In the genomic region with DNA sequence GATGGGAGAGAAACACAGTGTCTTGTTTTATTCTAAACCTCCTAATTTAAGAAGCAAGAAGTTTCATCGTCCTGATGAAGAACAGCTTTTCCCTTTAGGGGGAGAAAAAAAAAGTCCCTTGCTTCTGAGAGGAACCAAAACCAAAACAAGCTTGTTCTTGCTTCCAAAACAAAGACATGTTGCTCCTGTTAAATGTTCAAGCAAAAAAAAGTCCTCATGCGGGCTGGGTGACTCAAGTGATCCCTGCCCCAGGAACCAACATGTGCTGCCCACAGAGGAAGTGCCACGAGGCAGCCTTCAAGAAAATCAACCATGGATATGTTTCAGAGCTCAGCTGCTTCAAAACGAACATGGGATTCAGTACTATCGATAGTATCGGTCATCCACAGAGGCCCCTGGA, we compare ENCODE assay signal across 13 mouse cellular contexts. TPM values are rescaled to one million over a fixed set of nuclear protein-coding genes. Genes with fewer than 3 reads are reported as not detected.
"Had no signal": no experiment of that assay in that cellular context is flagged by ENCODE, and none has a peak within 500 bp of the region (broad histone marks: within the 10 kb centered on the region; RNA-seq: fewer than 3 reads in every experiment).

No protein-coding gene starts in this region.

- H3K9me3 ChIP-seq: limb, embryonic 13.5 days; liver, embryonic 12.5 days; neural tube, embryonic 13.5 days had no signal

- ATAC-seq: liver, embryonic 12.5 days had no signal

- H3K9ac ChIP-seq: limb, embryonic 13.5 days; liver, embryonic 12.5 days; lung, embryonic 14.5 days; neural tube, embryonic 13.5 days had no signal

- H3K27ac ChIP-seq: limb, embryonic 13.5 days; liver, embryonic 12.5 days; neural tube, embryonic 13.5 days had no signal

- H3K36me3 ChIP-seq: limb, embryonic 13.5 days; liver, embryonic 12.5 days; neural tube, embryonic 13.5 days had no signal

- H3K4me3 ChIP-seq: limb, embryonic 13.5 days; liver, embryonic 12.5 days; neural tube, embryonic 13.5 days had no signal

- H3K27me3 ChIP-seq: limb, embryonic 13.5 days; liver, embryonic 12.5 days; neural tube, embryonic 13.5 days had no signal

- H3K4me2 ChIP-seq: limb, embryonic 13.5 days; liver, embryonic 12.5 days; lung, embryonic 14.5 days; neural tube, embryonic 13.5 days had no signal

- DNase-seq: kidney, adult 18-20 months; kidney, postnatal 10 days; left cerebral cortex, postnatal 4 days; lung, embryonic 14.5 days; lung, postnatal 10 days; lung, postnatal 4 days; midbrain, embryonic 14.5 days; retina, postnatal 1 day; thymus, adult 18-20 months; thymus, postnatal 14 days had no signal

- H3K4me1 ChIP-seq: limb, embryonic 13.5 days; liver, embryonic 12.5 days; neural tube, embryonic 13.5 days had no signal

RNA-seq across cellular contexts. Expression of a gene that starts 54.5 kb away (rescaled TPM):
- polyA plus RNA-seq: limb, embryonic 13.5 days had no signal
